Mouse (Mus musculus): Measurements from ENCODE around the gene 1600012H06Rik. TPM values are rescaled to one million over a fixed set of nuclear protein-coding genes. Genes with fewer than 3 reads are reported as not detected.
"Not testable (repeated sequence)": the region's sequence is repeated elsewhere in the genome, so short reads cannot be mapped to it uniquely, and the experiment has no call there.

1600012H06Rik gene
- polyA plus RNA-seq, 1 experiment = 35.5 TPM

GRCm38 (mm10) chr17:14935841-14936605 lies 7.0 kb upstream of the 1600012H06Rik start:
- H3K4me3 ChIP-seq (ENCODE audit: insufficient read depth, low read length) = no peak overlapping the region
- no peaks in the 10 kb centered on the region for H3K4me1 ChIP-seq (ENCODE audit: control insufficient read depth, insufficient read depth, low read length)
- no peak overlapping the region for H3K27ac ChIP-seq (ENCODE audit: insufficient read depth, low read length)
- TF ChIP-seq POLR2A (IDR thresholded peaks at IDR 0.05; ENCODE audit: low read depth, low read length) = no peak
- no peak for TF ChIP-seq CTCF (IDR thresholded peaks at IDR 0.05; ENCODE audit: borderline replicate concordance, insufficient read depth, low read length)

- not testable (repeated sequence) for H3K4me1 ChIP-seq (ENCODE audit: control insufficient read depth, insufficient read depth, low read length); H3K4me3 ChIP-seq (ENCODE audit: insufficient read depth, low read length); H3K27ac ChIP-seq (ENCODE audit: insufficient read depth, low read length)
These were observed 803 bp upstream of the 1600012H06Rik start for GRCm38 (mm10) chr17:14942181-14942580.

- H3K27ac ChIP-seq (ENCODE audit: insufficient read depth, low read length) = peak overlapping the region; percentile 21; the same call in 1 of the 2 replicates
- peak overlapping the region; percentile 79 for H3K4me3 ChIP-seq (ENCODE audit: insufficient read depth, low read length)
- TF ChIP-seq CTCF (IDR thresholded peaks at IDR 0.05; ENCODE audit: borderline replicate concordance, insufficient read depth, low read length) = no peak
- H3K4me1 ChIP-seq (ENCODE audit: control insufficient read depth, insufficient read depth, low read length) = 0 out of 2 replicates have a peak, but pooled peaks cover 2% of the 10 kb centered on the region
These were observed 710 bp downstream of the 1600012H06Rik start for GRCm38 (mm10) chr17:14943729-14944059.

- TF ChIP-seq CTCF (IDR thresholded peaks at IDR 0.05; ENCODE audit: borderline replicate concordance, insufficient read depth, low read length) (no peak), POLR2A (IDR thresholded peaks at IDR 0.05; ENCODE audit: low read depth, low read length) (no peak)
- Histone ChIP-seq H3K4me3 (ENCODE audit: insufficient read depth, low read length) (no peak overlapping the region; the same call in 1 of the 2 replicates), H3K27ac (ENCODE audit: insufficient read depth, low read length) (no peak overlapping the region), H3K4me1 (ENCODE audit: control insufficient read depth, insufficient read depth, low read length) (0 out of 2 replicates have a peak, but pooled peaks cover 2% of the 10 kb centered on the region)
These were observed 1.6 kb downstream of the 1600012H06Rik start for GRCm38 (mm10) chr17:14944551-14944950.

- H3K4me3 ChIP-seq (ENCODE audit: insufficient read depth, low read length) = no peak overlapping the region
- no peak overlapping the region for H3K27ac ChIP-seq (ENCODE audit: insufficient read depth, low read length)
- no peak for TF ChIP-seq CTCF (IDR thresholded peaks at IDR 0.05; ENCODE audit: borderline replicate concordance, insufficient read depth, low read length)
- no peak for TF ChIP-seq POLR2A (IDR thresholded peaks at IDR 0.05; ENCODE audit: low read depth, low read length)
- 0 out of 2 replicates have a peak, but pooled peaks cover 2% of the 10 kb centered on the region for H3K4me1 ChIP-seq (ENCODE audit: control insufficient read depth, insufficient read depth, low read length)
These were observed 6.3 kb downstream of the 1600012H06Rik start for GRCm38 (mm10) chr17:14949161-14949827.

- H3K27ac ChIP-seq (ENCODE audit: insufficient read depth, low read length) = no peak overlapping the region
- H3K4me1 ChIP-seq (ENCODE audit: control insufficient read depth, insufficient read depth, low read length) = no peaks in the 10 kb centered on the region
- H3K4me3 ChIP-seq (ENCODE audit: insufficient read depth, low read length) = no peak overlapping the region
- TF ChIP-seq POLR2A (IDR thresholded peaks at IDR 0.05; ENCODE audit: low read depth, low read length) (no peak), CTCF (IDR thresholded peaks at IDR 0.05; ENCODE audit: borderline replicate concordance, insufficient read depth, low read length) (no peak)
These were observed 10.5 kb downstream of the 1600012H06Rik start for GRCm38 (mm10) chr17:14953452-14953851.

- TF ChIP-seq CTCF (IDR thresholded peaks at IDR 0.05; ENCODE audit: borderline replicate concordance, insufficient read depth, low read length) = no peak
- no peak for TF ChIP-seq POLR2A (IDR thresholded peaks at IDR 0.05; ENCODE audit: low read depth, low read length)
- Histone ChIP-seq H3K4me3 (ENCODE audit: insufficient read depth, low read length) (no peak overlapping the region), H3K4me1 (ENCODE audit: control insufficient read depth, insufficient read depth, low read length) (no peaks in the 10 kb centered on the region; the same call in 1 of the 2 replicates), H3K27ac (ENCODE audit: insufficient read depth, low read length) (no peak overlapping the region)
These were observed 15.8 kb downstream of the 1600012H06Rik start for GRCm38 (mm10) chr17:14958686-14959327.

GRCm38 (mm10) chr17:14959979-14960378 lies 17.0 kb downstream of the 1600012H06Rik start:
- H3K27ac ChIP-seq (ENCODE audit: insufficient read depth, low read length) = no peak overlapping the region
- TF ChIP-seq CTCF (IDR thresholded peaks at IDR 0.05; ENCODE audit: borderline replicate concordance, insufficient read depth, low read length) (no peak), POLR2A (IDR thresholded peaks at IDR 0.05; ENCODE audit: low read depth, low read length) (no peak)
- no peaks in the 10 kb centered on the region; the same call in 1 of the 2 replicates for H3K4me1 ChIP-seq (ENCODE audit: control insufficient read depth, insufficient read depth, low read length)
- peak overlapping the region; percentile 55 for H3K4me3 ChIP-seq (ENCODE audit: insufficient read depth, low read length)

GRCm38 (mm10) chr17:14960520-14960919 lies 17.5 kb downstream of the 1600012H06Rik start:
- peak overlapping the region; percentile 100 for H3K4me3 ChIP-seq (ENCODE audit: insufficient read depth, low read length)
- no peaks in the 10 kb centered on the region; the same call in 1 of the 2 replicates for H3K4me1 ChIP-seq (ENCODE audit: control insufficient read depth, insufficient read depth, low read length)
- TF ChIP-seq POLR2A (IDR thresholded peaks at IDR 0.05; ENCODE audit: low read depth, low read length) = no peak
- no peak for TF ChIP-seq CTCF (IDR thresholded peaks at IDR 0.05; ENCODE audit: borderline replicate concordance, insufficient read depth, low read length)
- H3K27ac ChIP-seq (ENCODE audit: insufficient read depth, low read length) = no peak overlapping the region
